Mouse (Mus musculus) left cerebral cortex, adult 2 months (tissue): Measurements from ENCODE around the gene BC107364. TPM values are rescaled to one million over a fixed set of nuclear protein-coding genes. Genes with fewer than 3 reads are reported as not detected.
A peak's percentile ranks its signal among the peaks of the same experiment; 100 is the strongest.
"Not testable (repeated sequence)": the region's sequence is repeated elsewhere in the genome, so short reads cannot be mapped to it uniquely, and the experiment has no call there.

ENCODE experiments used
- DNase-seq, 2 experiments: peaks; one replicate each; pipeline ENCODE4 v3.0.0; 2021 to 2022; ENCODE audit warnings: low spot score in 2 of 2, mixed read lengths in 1 of 2; ENCODE audit errors: extremely low spot score in 1 of 2
- H3K27ac ChIP-seq: fragments of 200-600 bp; 2 replicates; pipeline ENCODE4 v1.8.1; 2022
- H3K4me3 ChIP-seq: fragments of 200-600 bp; 2 replicates; pipeline ENCODE4 v1.8.1; 2022
- CTCF ChIP-seq: fragments of 200-600 bp; IDR thresholded peaks from 2 replicates; pipeline ENCODE4 v1.8.1; 2022; ENCODE audit warnings: antibody characterized with exemption, mild to moderate bottlenecking, moderate library complexity
- intact Hi-C: fragments of 180-260 bp; cut with DNase I; formaldehyde crosslinking; loops from one replicate; pipeline ENCODE4 v1.15.1; 2025
- total RNA-seq, 2 experiments: library from RNA; stranded (reverse); gene quantifications; 2 replicates each; pipeline ENCODE4 v1.2.3; 2021

The BC107364 gene
- total RNA-seq, 2 experiments from 2014 or later = not detected

DNA sequence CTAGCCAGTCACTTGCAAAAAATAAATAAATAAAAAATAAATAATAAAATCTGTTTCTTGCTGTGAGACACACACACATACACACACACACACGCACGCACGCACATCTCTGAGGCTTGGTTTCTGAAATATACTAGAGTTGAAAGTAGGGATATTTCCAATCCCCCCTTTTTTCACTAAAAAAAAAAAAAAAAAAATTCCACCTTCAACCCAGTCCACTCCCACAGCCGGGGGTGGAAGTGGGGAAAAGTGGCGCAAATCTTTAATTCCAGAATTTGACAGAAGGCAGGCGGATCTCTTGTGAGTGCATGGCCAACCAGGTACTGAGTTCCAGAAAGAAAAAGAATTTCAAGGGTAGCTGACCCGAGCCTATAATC is 37.2 kb downstream of the BC107364 start:
- intact Hi-C loops = no loop called here
- DNase-seq = no peak
- no peak for TF ChIP-seq CTCF
- peak overlapping the region; percentile 67 for H3K4me3 ChIP-seq
- H3K27ac ChIP-seq = no peak overlapping the region

- TF ChIP-seq CTCF = no peak
- Histone ChIP-seq H3K27ac (no peak overlapping the region), H3K4me3 (peak overlapping the region; percentile 67)
- DNase-seq = peak; percentile 58 to 65
- intact Hi-C loops = no loop called here
Measured at GRCm38 (mm10) chr3:96414126-96414950, 37.8 kb downstream of the BC107364 start.

DNA sequence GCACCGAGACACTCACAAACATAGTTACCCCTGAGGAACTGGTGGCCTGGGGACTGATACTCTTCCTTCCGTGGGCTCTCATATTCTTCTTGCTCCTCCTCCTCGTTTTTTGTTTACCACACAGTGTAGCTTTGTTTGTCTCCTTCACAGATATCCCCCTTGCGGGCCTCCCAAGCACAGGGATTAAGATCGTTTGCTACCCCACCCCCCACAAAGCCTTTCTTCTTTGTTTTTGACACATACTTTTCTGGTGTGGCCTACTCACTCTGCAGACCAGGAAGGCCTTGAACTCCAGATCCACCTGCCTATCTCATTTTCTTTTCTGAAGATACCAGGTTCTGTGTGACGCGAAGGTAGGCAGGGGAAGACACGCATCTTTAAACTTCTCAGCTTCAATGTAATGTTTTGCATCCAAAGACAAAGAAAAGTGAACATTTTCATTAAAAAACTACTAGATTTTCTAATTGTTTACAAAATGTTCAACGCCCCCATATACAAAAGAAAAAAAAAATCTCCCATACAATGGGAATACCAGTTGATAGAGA is 38.5 kb downstream of the BC107364 start:
- no peak for TF ChIP-seq CTCF
- intact Hi-C loops = no loop called here
- H3K27ac ChIP-seq = no peak overlapping the region
- no peak for DNase-seq
- no peak overlapping the region; the same call in 1 of the 2 replicates for H3K4me3 ChIP-seq

GRCm38 (mm10) chr3:96411821-96412220 is 40.3 kb downstream of the BC107364 start:
- H3K27ac ChIP-seq = no peak overlapping the region
- no peak; the same call in 1 of the 2 replicates for TF ChIP-seq CTCF
- intact Hi-C loops = no loop called here
- no peak for DNase-seq
- H3K4me3 ChIP-seq = no peak overlapping the region

GRCm38 (mm10) chr3:96410966-96411365 is 41.1 kb downstream of the BC107364 start:
- Histone ChIP-seq H3K27ac (no peak overlapping the region), H3K4me3 (no peak overlapping the region)
- no peak; the same call in 1 of the 2 replicates for TF ChIP-seq CTCF
- no peak for DNase-seq
- intact Hi-C loops = no loop called here

DNA sequence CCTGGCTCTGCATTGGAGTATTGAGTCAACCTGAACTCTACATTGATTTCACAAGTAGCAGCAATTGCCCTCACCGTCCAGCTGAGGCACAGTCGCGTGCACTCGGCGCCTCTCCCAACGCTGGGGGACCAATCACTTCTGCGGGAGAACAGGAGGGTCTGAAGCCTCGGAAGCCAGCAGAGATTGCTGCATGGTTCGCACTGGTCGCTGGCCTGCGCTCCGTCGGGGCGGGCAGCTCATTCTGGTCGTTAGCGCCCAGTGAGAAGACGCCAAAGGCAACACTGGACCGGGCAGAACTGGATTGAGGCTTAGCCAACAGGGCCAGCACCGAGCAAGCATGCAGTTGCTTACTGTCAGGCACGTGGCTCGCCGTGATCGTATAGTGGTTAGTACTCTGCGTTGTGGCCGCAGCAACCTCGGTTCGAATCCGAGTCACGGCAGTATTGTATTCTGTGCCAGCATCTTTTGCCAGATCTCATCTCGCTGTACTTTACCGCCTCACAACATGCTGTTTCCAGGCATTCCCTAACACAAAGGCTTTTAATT is 42.3 kb downstream of the BC107364 start:
- intact Hi-C loops = no loop called here
- no peak overlapping the region for H3K27ac ChIP-seq
- DNase-seq = no peak
- H3K4me3 ChIP-seq = no peak overlapping the region
- TF ChIP-seq CTCF = no peak

DNA sequence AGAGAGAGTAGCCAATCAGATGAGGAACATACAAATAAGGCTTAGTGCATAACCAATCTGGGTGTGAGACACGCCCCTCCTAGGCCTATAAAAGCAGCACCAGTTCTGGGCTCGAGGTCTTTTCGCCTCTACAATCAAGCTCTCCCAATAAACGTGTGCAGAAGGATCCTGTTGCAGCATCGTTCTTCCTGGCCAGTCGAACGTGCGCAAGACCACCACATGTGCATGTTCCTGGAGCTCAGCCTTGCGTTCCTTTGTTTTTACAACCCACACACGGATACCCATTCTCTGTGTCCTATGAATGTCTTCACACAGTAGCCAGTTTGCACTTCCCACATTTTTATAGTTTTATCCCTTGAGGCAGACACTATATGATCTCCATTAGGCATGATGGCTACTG is 44.0 kb downstream of the BC107364 start:
- intact Hi-C loops, H3K27ac ChIP-seq, DNase-seq, H3K4me3 ChIP-seq: not testable (repeated sequence)

GRCm38 (mm10) chr3:96405541-96406503 is 46.3 kb downstream of the BC107364 start:
- intact Hi-C loops = no loop called here
- Histone ChIP-seq H3K4me3 (no peak overlapping the region), H3K27ac (no peak overlapping the region)
- no peak for DNase-seq
- TF ChIP-seq CTCF = no peak

GRCm38 (mm10) chr3:96405004-96405403 is 47.1 kb downstream of the BC107364 start:
- no peak for DNase-seq
- intact Hi-C loops = no loop called here
- no peak overlapping the region for H3K27ac ChIP-seq
- H3K4me3 ChIP-seq = no peak overlapping the region
- no peak for TF ChIP-seq CTCF

DNA sequence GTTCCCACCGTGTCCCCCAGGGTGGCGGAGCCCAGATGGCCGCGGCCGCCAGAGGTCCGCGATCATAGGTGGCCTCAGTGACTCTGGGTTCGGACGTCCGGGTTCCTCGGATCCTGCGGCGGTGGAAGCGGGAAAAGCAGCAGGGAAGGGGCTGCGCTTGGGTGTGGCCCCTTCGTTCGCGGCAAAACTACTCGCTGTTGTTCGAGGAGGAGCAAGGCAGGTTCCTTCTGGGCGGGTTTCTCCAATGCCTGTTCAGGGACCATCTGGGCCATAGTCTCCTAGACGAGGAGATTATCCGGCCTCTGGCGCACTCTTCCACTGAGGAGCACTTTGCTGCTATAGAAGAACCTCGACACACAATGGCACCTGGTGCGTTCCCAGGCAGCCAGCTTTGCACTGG is 47.7 kb downstream of the BC107364 start:
- Histone ChIP-seq H3K4me3 (no peak overlapping the region), H3K27ac (no peak overlapping the region)
- no peak for TF ChIP-seq CTCF

DNA sequence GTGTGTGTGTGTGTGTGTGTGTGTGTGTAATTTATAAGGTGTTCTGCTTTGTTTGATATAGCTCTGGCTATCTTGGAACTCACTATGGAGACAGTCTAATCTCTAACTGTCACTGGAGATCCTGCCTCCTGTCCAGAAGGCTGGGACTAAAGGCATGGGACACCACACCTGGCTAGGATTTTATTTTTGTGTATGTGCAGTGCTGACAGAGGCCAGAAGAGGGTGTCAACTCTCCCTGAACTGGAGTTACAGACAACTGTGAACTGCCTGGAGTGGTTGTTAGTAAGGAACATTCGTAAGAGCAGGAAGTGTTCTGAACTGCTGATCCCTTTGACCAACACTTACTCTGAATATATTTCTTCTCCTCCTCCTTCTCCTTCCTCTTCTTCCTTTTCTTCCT is 49.1 kb downstream of the BC107364 start:
- intact Hi-C loops = no loop called here
- no peak overlapping the region for H3K4me3 ChIP-seq
- H3K27ac ChIP-seq = no peak overlapping the region
- TF ChIP-seq CTCF = no peak; the same call in 1 of the 2 replicates
- DNase-seq = no peak

More for the DNA sequence above, 47.7 kb downstream of the BC107364 start:
- intact Hi-C loops = no loop called here
- no peak for DNase-seq
